Mouse (Mus musculus) heart, postnatal 4 days (tissue): ENCODE measurements at regions not wholly inside any gene's neighbourhood (a gene's known extent, or its start where the extent isn't known, plus 50 kb on each side); places are given as distances from the start of the nearest gene placed in this dataset.

Experiments
- DNase-seq: peaks from one replicate; pipeline ENCODE4 v3.0.0; 2021

- no peak for DNase-seq
Measured at GRCm38 (mm10) chr15:62238503-62239045, 1315.8 kb upstream of the A1bg start.

DNA sequence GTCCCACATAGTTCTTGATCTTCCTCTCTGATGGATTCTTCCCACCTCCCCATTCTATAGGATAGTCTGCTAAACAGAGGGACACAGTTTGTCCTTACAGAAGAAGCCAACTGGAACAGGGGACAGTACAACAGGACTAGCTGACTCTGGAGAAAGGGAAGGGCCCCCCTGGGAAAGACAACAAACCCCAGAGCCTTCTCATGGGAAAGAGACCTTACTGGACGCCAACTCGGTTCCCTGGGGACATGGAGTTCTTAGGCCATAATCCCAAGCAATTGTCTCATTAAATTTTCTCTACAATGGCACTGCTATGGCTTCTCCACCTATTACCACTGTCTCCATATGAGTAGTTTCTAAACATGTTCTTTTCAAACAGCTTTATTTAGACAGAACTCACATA is 1313.2 kb upstream of the A1bg start:
- no peak for DNase-seq

DNA sequence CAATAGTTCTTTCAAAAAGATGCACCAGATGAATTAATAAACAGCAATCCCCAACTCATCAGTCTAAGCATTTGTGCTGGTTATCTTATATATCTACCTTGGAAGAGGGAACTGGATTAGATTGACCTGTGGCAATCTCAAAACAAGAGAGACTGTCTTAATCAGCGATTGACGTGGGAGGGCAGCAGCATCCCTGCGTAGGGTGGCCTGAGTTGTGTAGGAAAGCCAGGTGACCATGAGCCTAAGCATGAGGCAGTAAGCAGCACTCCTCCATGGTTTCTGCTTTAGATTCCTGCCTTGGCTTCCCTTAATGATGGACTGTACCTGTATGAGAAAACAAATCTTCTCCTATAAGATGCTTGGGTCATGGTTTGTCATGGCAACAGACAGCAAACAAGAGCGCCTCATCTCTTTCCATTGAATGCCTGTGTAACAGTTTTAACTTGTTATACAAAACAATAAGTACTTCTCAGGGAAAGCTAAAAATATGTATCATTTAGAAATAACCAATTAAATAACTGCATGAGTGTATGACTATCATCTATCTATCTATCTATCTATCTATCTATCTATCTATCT is 1311.5 kb upstream of the A1bg start:
- DNase-seq: no peak

GRCm38 (mm10) chr15:62233154-62233553 is 1310.3 kb upstream of the A1bg start:
- no peak for DNase-seq

GRCm38 (mm10) chr15:62231709-62232108 is 1308.9 kb upstream of the A1bg start:
- DNase-seq: no peak

DNA sequence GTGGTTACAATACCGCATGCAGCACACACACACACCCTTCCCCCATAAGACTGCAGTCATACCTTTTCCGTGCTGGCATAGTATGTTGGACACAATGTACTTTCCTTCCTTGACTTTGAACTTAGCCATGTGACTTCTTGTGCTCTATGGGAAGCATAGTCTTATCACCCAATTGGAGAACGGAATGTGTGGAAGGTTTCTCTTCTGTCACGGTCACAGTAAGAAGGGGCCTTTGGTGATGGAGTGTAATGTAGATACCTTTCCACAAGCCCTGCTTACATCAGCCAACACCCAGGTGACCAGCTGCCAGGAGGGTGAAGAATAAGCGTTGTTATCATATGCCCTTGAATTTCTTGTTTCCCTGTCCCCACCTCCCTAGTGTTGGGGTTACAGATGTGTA is 1308.0 kb upstream of the A1bg start:
- DNase-seq: peak; percentile 20

GRCm38 (mm10) chr15:62229491-62230283 is 1306.9 kb upstream of the A1bg start:
- DNase-seq: peak; percentile 60

- DNase-seq: no peak
Measured at GRCm38 (mm10) chr15:62229023-62229422, 1306.2 kb upstream of the A1bg start.

- no peak for DNase-seq
Measured at GRCm38 (mm10) chr15:62224798-62225197, 1302.0 kb upstream of the A1bg start.

- DNase-seq: no peak
Measured at GRCm38 (mm10) chr15:62224191-62224590, 1301.4 kb upstream of the A1bg start.

GRCm38 (mm10) chr15:62223156-62223840 is 1300.5 kb upstream of the A1bg start:
- DNase-seq: no peak

DNA sequence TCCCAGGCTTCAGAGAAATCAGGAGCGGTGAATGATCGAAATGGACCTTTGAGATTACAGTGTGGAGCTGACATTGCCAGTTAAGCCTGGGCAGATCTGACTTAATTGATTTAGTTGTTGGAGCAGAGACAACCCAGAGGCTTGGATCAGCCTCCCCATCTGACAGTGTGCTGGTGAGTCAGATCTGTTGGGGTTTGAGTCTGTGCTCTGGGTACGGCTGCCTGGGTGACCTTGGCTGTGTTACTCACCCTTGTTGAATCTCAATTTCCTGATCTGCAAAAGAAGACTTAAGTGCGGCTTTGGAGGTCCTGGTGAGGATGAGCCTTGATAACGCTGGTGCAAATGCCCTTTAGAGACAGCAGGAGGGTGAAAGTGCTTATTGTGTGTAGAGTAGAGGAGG is 1299.9 kb upstream of the A1bg start:
- DNase-seq: no peak

DNA sequence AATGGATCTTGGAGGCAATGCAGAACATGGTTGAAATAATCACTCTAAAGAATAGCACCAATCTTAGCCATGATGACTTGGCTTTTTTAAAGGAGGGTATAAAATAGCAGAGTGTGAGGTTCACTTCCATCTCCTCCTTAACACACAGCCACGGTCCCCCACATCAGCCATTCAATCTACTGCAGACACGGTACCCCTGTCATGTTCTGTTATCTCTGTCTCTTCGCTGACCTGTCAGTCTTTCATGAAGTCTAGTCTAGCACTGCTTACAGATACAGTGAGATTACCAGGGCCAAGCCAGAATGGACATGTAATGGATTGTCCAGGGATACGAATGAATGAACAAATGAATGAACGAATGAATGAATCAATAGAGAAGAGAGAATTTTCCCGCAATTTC is 1299.4 kb upstream of the A1bg start:
- no peak for DNase-seq

DNA sequence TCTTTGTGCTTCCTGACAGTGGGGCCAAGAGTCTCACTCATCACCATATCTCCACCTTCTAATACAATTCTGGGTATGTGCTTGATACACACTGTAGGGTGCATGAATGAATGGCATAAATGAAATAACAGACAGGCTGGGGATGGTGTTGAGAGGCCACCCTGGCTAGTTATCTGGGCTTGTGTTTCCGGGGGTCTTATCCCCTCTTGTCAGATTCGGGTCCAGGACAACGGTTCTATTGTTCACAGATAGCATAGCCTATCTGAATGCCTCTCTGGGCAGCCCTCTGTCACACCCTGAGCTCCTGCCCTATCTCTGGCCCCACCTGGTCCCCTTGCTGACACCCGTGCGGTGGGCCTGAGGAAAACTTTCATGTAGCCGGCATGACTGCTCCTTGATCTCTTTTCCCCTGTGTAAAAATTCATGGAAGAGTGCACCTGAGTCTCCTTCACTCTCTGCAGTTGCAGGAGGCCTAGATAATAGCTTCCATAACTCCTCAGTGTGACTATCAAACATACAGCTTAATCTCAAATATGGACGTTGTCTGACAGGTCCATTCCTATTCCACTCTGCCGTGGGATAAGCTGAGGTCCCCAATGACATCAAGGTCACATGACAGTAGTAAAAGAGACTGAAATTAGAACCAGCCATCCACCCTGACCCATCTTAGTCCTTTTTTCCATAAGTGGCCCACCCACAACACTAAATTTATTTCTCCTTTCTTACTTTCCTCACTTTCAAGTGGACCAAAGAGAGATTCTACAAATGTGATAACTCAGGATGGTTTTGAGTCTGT is 1298.4 kb upstream of the A1bg start:
- DNase-seq: no peak

DNA sequence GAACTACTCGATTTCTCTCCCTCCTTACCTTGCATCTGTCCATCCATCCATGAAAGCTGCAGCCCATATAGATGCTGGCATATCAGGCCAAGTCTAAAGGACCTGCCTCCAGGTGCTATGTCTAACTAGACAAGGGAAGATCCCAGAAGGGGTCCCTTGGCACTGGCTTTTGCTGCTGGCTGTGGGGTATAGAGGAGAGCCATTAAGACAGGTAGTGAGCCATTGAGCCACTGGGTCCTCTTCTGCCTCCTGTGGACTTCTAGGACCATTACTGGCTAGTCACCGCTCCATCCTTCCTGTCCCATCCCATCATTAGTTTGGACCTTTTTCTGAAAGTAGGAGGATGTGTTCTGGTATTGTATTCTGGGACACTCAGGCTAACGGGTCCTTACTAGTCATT is 1297.8 kb upstream of the A1bg start:
- DNase-seq: no peak

- DNase-seq: no peak
Measured at GRCm38 (mm10) chr15:62219934-62220540, 1297.2 kb upstream of the A1bg start.

- DNase-seq: peak; percentile 45
Measured at GRCm38 (mm10) chr15:62218346-62219080, 1295.7 kb upstream of the A1bg start.

DNA sequence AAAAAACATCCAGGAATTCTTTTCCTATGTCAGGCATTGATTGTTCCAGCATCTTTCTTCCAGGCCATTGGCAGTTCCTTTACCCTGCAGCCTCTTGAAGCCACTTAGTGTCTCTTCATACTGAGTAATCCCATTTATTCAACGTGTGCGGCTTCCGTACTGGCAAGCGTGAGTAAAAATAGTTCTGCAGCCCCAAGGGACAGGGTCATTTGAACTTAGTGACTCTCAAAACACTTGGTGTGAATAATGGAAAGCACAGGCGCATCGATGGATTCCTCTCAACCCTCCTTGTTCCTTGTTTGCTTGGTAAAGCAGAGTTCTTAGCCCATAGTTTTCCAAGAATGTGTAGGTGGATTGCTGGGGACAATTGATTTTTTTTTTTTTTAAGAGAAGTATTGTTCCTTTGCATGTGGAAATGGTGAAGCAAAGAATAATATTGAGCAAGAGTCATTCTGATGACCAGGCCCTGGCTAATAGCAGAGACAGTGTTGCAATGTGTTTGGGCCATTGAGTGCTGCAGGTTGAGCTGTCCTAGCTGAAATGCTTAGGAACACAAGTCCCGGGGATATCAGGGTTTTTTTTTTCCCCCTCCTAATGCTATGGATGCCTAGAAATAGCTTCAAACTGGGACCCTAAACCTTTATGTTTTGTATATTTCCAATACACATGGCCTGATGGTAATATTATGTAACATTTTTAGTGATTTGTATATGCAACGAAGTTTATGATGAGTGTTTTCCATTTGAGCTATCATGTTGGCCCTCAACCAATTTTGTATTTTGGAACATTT is 1294.1 kb upstream of the A1bg start:
- peak; percentile 33 for DNase-seq

- no peak for DNase-seq
Measured at GRCm38 (mm10) chr15:62215616-62216398, 1293.0 kb upstream of the A1bg start.

- no peak for DNase-seq
Measured at GRCm38 (mm10) chr15:62214300-62214699, 1291.5 kb upstream of the A1bg start.
